Mouse (Mus musculus) layer of hippocampus, postnatal 25 days (tissue): ENCODE results near the gene Lmbr1l. TPM values are rescaled to one million over a fixed set of nuclear protein-coding genes. Genes with fewer than 3 reads are reported as not detected.
A peak's percentile ranks its signal among the peaks of the same experiment; 100 is the strongest.
"Not testable (repeated sequence)": the region's sequence is repeated elsewhere in the genome, so short reads cannot be mapped to it uniquely, and the experiment has no call there.

ENCODE experiments used
- DNase-seq, 2 experiments: peaks; one replicate each; pipeline ENCODE4 v3.0.0; 2022; ENCODE audit warnings: mixed read lengths in 2 of 2, low spot score in 1 of 2; ENCODE audit errors: extremely low spot score in 1 of 2
- total RNA-seq, 2 experiments: library from RNA; stranded (reverse); gene quantifications; 2 replicates each; pipeline ENCODE4 v1.2.3; 2021

The Lmbr1l gene
- total RNA-seq = 10 to 100 TPM; 11.5 to 17.9 TPM

- peak; percentile 93 to 97 for DNase-seq
Observed at GRCm38 (mm10) chr15:98917538-98918498, at the start of gene Lmbr1l. Gene Lmbr1l, minus strand, starts transcription at chr15:98918231.

GRCm38 (mm10) chr15:98959531-98959930 is 41.5 kb upstream of the Lmbr1l start:
- DNase-seq = no peak

- no peak for DNase-seq
Observed at GRCm38 (mm10) chr15:98958901-98959420, 40.9 kb upstream of the Lmbr1l start.

GRCm38 (mm10) chr15:98957475-98957874 is 39.4 kb upstream of the Lmbr1l start:
- no peak for DNase-seq

- no peak for DNase-seq
Observed at GRCm38 (mm10) chr15:98956000-98956399, 38.0 kb upstream of the Lmbr1l start.

- DNase-seq = no peak
Observed at GRCm38 (mm10) chr15:98955324-98955723, 37.3 kb upstream of the Lmbr1l start.

GRCm38 (mm10) chr15:98954425-98955253 is 36.6 kb upstream of the Lmbr1l start:
- peak in 1 of 2 experiments; percentile 31 for DNase-seq

- DNase-seq = peak; percentile 89 to 93
Observed at GRCm38 (mm10) chr15:98953401-98954356, 35.6 kb upstream of the Lmbr1l start, which contains the start of the genes Gm49450 and Tuba1a. Gene Gm49450, minus strand, starts transcription at chr15:98953551. Gene Tuba1a, minus strand, starts transcription at chr15:98953703.

GRCm38 (mm10) chr15:98952751-98953400 is 34.8 kb upstream of the Lmbr1l start:
- DNase-seq = peak in 1 of 2 experiments; percentile 56

GRCm38 (mm10) chr15:98952063-98952455 is 34.0 kb upstream of the Lmbr1l start:
- no peak for DNase-seq

- not testable (repeated sequence) for DNase-seq
Observed at GRCm38 (mm10) chr15:98951122-98952062, 33.4 kb upstream of the Lmbr1l start.

GRCm38 (mm10) chr15:98949607-98949892 is 31.5 kb upstream of the Lmbr1l start:
- DNase-seq = no peak

- no peak for DNase-seq
Observed at GRCm38 (mm10) chr15:98948857-98949606, 31.0 kb upstream of the Lmbr1l start.

GRCm38 (mm10) chr15:98948382-98948781 is 30.4 kb upstream of the Lmbr1l start:
- no peak for DNase-seq

- no peak for DNase-seq
Observed at GRCm38 (mm10) chr15:98947884-98948283, 29.9 kb upstream of the Lmbr1l start.

GRCm38 (mm10) chr15:98943133-98943532 is 25.1 kb upstream of the Lmbr1l start:
- no peak for DNase-seq

GRCm38 (mm10) chr15:98942081-98942480 is 24.1 kb upstream of the Lmbr1l start:
- DNase-seq = no peak
